Mouse (Mus musculus) olfactory bulb, adult 2 months (tissue): ENCODE measurements around the gene Ankle2. TPM values are rescaled to one million over a fixed set of nuclear protein-coding genes. Genes with fewer than 3 reads are reported as not detected.
A peak's percentile ranks its signal among the peaks of the same experiment; 100 is the strongest.

ENCODE experiments used
- H3K27ac ChIP-seq: fragments of 200-500 bp; 2 replicates; pipeline ENCODE4 v1.5.1; 2012; ENCODE audit warnings: low read depth, low read length; ENCODE audit not compliant: insufficient read depth
- H3K4me1 ChIP-seq: fragments of 200-500 bp; 2 replicates; pipeline ENCODE4 v1.6.1; 2012; ENCODE audit warnings: low read length; ENCODE audit not compliant: control insufficient read depth, insufficient read depth
- H3K4me3 ChIP-seq: fragments of 200-500 bp; 2 replicates; pipeline ENCODE4 v1.5.1; 2012; ENCODE audit warnings: mild to moderate bottlenecking, low read depth, low read length, moderate library complexity; ENCODE audit not compliant: insufficient read depth
- CTCF ChIP-seq: fragments of 200-500 bp; IDR thresholded peaks from 2 replicates; pipeline ENCODE4 v1.5.1; 2012; ENCODE audit warnings: low read depth, mild to moderate bottlenecking, low read length, moderate library complexity; ENCODE audit not compliant: insufficient read depth
- POLR2A ChIP-seq: fragments of 200-500 bp; IDR thresholded peaks from 2 replicates; pipeline ENCODE4 v1.6.1; 2012; ENCODE audit warnings: mild to moderate bottlenecking, low read depth, low read length, moderate library complexity; ENCODE audit not compliant: insufficient read depth
- WGBS: fragments of 180-500 bp; shearing (Covaris S2); methylation state at CpG from one replicate; pipeline ENCODE4 v1.1.7; 2018; 5-methylcytosine and 5-hydroxymethylcytosine counted together
- polyA plus RNA-seq: library from polyadenylated mRNA; stranded (reverse); fragments of >200 nt; gene quantifications from 2 replicates; pipeline ENCODE4 v1.2.4, GENCODE M21; 2012; ENCODE audit warnings: low replicate concordance; ENCODE audit not compliant: missing spikeins, insufficient read depth, insufficient read length

Gene Ankle2
- polyA plus RNA-seq, 1 experiment: not detected

- peak overlapping the region; percentile 74; the same call in 1 of the 2 replicates for H3K27ac ChIP-seq
- peaks cover 2% of the 10 kb centered on the region; the same call in 1 of the 2 replicates for H3K4me1 ChIP-seq
- WGBS: 1% methylated on average over 8 of the region's 8 CpGs
- peak overlapping the region; percentile 83 for H3K4me3 ChIP-seq
- TF ChIP-seq POLR2A (no peak), CTCF (no peak)
Measured at GRCm38 (mm10) chr5:110230401-110230779, 414 bp upstream of the Ankle2 start.

DNA sequence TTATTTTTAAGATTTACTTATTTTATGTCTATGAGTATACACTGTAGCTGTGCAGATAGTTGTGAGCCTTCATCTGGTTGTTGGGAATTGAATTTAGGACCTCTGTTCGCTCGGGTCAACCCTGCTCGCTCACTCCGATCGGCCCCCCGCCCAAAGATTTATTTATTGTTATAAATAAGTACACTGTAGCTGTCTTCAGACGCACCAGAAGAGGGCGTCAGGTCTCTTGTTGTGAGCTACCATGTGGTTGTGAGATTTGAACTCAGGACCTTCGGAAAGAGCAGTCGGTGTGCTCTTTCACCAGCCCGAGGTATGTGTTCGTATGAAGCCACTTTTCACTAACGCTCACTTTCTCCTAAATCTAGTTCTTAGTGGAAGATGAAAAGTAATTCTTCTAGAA is 834 bp downstream of the Ankle2 start:
- 37% methylated on average over 13 of the region's 13 CpGs for WGBS
- Histone ChIP-seq H3K27ac (no peak overlapping the region), H3K4me3 (peak overlapping the region; percentile 30; the same call in 1 of the 2 replicates), H3K4me1 (peaks cover 2% of the 10 kb centered on the region; the same call in 1 of the 2 replicates)
- TF ChIP-seq CTCF (no peak), POLR2A (no peak)

GRCm38 (mm10) chr5:110232346-110232745 is 1.5 kb downstream of the Ankle2 start:
- TF ChIP-seq POLR2A: no peak
- TF ChIP-seq CTCF: no peak
- no peak overlapping the region for H3K4me3 ChIP-seq
- WGBS: 79% methylated on average over 6 of the region's 6 CpGs
- peaks cover 2% of the 10 kb centered on the region; the same call in 1 of the 2 replicates for H3K4me1 ChIP-seq
- no peak overlapping the region for H3K27ac ChIP-seq

DNA sequence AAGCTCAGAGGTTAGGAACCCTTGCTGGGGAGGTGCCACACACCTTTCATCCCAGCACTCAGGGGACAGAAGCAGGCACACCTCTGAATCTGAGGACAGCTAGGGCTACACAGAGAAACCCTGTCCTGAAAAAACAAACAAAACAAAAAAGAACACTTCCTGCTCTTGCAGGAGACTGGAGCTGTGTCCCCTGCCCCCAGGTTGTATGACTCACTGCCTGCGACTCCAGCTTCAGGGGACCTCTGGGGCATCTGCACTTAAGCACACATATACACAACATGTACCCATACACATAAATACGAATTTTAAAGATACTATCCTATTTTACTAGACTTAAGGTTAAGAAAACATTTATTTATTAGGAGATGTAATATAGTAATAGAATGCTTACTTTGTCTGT is 13.3 kb downstream of the Ankle2 start:
- TF ChIP-seq POLR2A (no peak), CTCF (no peak)
- Histone ChIP-seq H3K4me1 (no peaks in the 10 kb centered on the region), H3K27ac (no peak overlapping the region), H3K4me3 (no peak overlapping the region)
- 76% methylated on average over 2 of the region's 2 CpGs for WGBS

- H3K27ac ChIP-seq: no peak overlapping the region
- TF ChIP-seq CTCF (no peak), POLR2A (no peak)
- H3K4me3 ChIP-seq: no peak overlapping the region
- H3K4me1 ChIP-seq: peaks cover 3% of the 10 kb centered on the region; the same call in 1 of the 2 replicates
- 88% methylated on average over 4 of the region's 4 CpGs for WGBS
Measured at GRCm38 (mm10) chr5:110266941-110267340, 36.1 kb downstream of the Ankle2 start.

DNA sequence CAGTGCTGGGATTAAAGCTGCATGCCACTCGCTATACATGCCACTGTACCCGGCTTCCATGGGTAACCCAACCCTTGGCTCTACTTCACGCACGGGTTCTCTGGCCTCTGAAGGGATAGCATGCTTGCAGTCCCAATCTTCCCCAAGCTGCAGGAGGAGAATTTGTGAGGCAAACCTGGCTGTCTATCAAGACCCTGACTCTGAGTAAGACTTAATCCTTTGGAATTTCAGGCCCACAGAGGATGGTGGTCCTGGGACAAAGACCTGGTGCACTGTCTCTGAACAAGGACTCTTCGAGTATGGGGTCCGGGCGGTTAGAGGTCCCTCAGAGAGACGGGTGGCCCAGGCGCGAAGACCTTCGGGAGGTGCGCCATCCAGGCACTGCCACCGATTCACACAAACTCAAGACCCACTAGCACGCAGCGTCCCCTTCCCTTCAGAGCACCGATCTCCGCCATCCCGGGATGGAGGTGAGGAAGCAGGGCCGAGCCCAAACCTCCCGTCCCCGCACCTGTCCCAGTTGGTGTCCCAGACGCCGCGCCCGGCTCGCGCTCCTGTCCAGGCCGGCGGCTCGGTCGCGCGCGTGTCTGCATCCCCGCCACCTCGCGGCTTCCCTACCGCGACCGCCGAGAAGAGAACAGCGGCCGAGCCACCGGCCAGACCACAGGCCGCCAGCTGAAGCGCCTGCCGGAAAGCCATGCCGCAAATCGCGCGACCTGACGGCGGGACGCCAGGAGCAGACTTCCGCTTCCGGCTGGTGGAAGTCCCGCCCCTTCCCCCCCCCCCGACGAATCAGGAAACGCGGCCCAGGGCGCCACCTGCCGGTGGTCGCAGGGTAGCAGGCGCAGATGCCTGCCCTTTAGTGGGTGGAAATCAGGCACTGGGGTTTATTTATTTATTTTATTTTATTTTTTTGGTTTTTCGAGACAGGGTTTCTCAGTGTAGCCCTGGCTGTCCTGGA is 38.6 kb downstream of the Ankle2 start, which contains the start of gene Pgam5:
Gene Pgam5 (minus strand): TSS at position 773 of the 961 bp plus-strand sequence.
- Histone ChIP-seq H3K27ac (no peak within 1 kb of the TSS), H3K4me1 (peaks cover 3% of the 10 kb centered on the region; the same call in 1 of the 2 replicates), H3K4me3 (peak within 1 kb of the TSS; percentile 83)
- WGBS: under 1% methylated on average over 66 of the region's 66 CpGs
- peak; percentile 78 for TF ChIP-seq CTCF
- TF ChIP-seq POLR2A: peak; percentile 78

- 96% methylated on average over 6 of the region's 6 CpGs for WGBS
- Histone ChIP-seq H3K27ac (no peak overlapping the region), H3K4me3 (no peak overlapping the region), H3K4me1 (peaks cover 3% of the 10 kb centered on the region; the same call in 1 of the 2 replicates)
- TF ChIP-seq POLR2A (no peak), CTCF (no peak)
Measured at GRCm38 (mm10) chr5:110270242-110270641, 39.4 kb downstream of the Ankle2 start.

DNA sequence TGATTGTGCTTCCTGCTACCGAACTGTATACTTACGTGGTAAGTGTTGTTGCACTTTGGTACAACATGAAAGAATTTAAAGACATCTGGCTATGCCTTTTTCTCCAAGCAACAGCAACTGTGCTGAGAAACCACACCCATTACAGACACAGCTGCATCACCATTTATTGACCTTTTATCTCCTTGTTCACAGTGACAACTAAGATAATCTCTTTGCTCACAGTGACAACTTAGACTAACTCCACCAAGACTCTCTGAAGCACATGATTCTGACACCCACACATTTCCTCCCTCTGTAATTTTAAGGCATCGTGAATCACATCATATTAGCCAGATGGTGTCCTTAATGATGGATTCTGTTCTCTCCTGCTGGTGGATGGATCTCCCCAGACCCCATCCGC is 43.3 kb downstream of the Ankle2 start:
- WGBS: 65% methylated on average over 4 of the region's 4 CpGs

GRCm38 (mm10) chr5:110274846-110275245 is 44.0 kb downstream of the Ankle2 start:
- no peak overlapping the region for H3K27ac ChIP-seq
- no peaks in the 10 kb centered on the region for H3K4me1 ChIP-seq
- WGBS: 59% methylated on average over 2 of the region's 2 CpGs
- H3K4me3 ChIP-seq: no peak overlapping the region
- no peak for TF ChIP-seq POLR2A
- TF ChIP-seq CTCF: no peak

More for the DNA sequence above, 43.3 kb downstream of the Ankle2 start:
- no peaks in the 10 kb centered on the region for H3K4me1 ChIP-seq
- H3K27ac ChIP-seq: no peak overlapping the region
- no peak overlapping the region for H3K4me3 ChIP-seq
- TF ChIP-seq POLR2A: no peak
- no peak for TF ChIP-seq CTCF
